Mouse (Mus musculus) c-Kit-positive CD71-positive TER-119-positive erythroid progenitor cells, embryonic 14.5 days (primary cell): ENCODE measurements around the gene Adgrl2.

Experiments
- DNase-seq: peaks from one replicate; pipeline ENCODE4 v3.0.0-alpha.2; 2013; ENCODE audit warnings: low spot score

Adgrl2 gene

DNA sequence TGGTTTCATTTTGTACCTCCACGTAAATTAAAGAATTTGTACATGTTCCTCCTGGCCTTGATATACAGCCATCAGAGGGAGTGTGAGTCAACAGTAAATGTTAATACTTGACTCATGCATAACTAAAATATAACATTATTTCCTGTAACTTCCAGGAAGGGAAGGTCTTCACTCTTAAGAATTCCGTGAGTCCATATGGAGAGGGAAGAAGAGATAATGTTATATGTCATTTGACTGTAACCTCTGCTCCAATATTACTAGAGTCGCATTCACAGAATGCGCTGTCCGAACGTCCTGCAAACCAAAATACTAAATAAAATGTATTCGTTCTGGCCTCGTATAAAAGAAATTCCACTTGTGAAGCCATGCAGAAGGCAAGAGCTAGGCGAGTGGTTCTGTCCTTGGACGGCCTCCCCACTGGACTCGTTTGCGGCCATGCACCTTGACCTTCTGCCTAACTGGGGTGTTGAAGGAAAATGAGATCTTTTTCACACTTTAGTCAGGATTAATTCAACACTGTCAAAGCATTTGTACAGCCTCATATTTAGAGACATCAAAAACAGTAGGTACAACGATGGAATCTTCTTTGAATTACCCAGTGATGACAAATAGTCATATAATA is 68.3 kb downstream of the Adgrl2 start:
- no peak for DNase-seq

- DNase-seq: no peak
Observed at GRCm38 (mm10) chr3:148920881-148921280, 69.5 kb downstream of the Adgrl2 start.

DNA sequence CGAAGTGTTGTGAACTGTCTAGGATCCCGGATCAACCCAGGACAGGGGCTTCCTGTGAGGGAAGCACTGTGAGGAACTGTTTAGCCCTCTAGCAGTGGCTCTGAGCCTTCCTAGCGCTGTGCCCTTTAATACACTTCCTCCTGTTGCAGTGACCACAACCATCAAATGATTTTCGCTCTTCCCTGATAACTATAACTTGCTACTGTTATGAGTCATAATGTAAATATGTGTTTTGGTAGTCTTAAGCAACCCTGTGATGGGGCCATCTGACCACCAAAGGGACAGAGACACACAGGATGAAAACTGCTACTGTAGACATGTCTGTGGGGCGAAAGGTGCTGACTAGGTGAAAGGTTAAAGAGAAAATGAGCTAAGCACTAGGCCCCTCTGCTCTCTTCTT is 71.9 kb downstream of the Adgrl2 start:
- DNase-seq: no peak

DNA sequence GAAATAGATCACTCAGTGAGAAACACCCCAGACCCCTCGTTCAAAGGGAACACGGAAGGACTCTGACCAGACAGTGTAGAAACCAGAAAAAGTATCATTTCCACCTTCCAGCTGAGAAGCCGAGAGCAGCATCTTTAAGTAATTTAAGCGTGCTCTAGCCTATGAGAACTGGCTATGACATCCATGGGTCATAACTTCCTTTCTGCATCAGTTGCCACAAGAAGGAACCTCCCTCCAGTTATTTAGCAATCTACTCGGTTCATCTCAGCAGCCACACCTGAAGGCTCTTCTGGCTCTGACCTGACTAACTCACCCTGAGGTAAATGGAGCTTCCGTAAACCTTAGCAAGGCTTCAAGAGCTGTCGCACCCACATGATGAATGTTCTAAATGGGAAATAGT is 72.5 kb downstream of the Adgrl2 start:
- DNase-seq: no peak

GRCm38 (mm10) chr3:148916226-148916625 is 74.1 kb downstream of the Adgrl2 start:
- no peak for DNase-seq

GRCm38 (mm10) chr3:148912944-148913684 is 77.2 kb downstream of the Adgrl2 start:
- DNase-seq: no peak

DNA sequence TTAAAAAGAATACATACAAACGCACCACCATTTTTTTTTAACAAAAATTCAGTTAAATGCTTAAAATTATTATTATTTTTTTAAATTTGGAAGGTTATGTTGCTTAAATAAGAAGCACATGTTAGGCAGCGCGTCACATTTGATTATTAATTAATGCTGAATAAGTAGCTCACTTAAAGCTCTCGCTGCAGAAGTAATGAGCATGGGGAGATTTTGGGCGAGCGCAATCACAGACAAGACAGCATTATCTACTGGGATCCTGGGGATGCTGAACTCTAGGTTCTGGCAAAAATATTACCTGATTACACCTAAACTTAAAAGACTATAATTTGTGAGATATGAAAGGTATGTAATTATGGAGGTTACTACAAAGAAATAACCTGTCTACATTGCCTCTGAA is 77.8 kb downstream of the Adgrl2 start:
- no peak for DNase-seq

- DNase-seq: no peak
Observed at GRCm38 (mm10) chr3:148907873-148908272, 82.5 kb downstream of the Adgrl2 start.

DNA sequence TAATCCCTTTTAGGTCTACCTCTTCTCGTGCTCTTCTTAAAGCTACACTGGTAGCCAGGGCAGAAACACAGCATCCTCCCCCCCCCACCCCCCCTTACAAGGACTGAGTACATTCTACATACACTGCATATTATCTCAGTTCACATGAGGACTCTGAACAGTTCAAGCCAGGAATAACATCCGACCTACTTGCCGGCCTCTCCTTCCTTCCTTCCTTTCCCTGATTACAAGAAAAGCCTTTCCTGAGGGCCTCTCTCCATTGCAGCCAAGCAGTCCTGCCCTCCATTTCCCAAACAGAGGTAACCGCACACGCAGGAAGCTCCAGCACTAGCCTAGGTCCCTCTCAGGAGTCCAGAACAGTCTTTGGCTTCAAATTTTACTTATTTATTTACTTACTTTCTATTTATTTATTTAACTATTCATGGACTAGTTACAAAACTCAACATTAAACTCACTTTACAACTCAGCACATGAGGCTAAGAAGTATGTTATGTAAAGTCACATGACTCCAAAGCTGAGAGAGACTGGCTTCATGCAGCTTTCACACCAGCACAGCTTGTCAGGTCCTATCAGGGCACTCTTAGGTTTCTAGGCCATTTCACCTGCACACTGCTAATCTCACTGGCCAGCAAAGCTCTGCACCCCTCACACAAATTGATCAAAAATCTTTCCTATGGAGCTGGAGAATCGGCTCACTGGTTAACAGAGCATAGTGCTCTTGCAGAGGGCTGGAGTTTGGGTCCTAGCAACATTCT is 83.2 kb downstream of the Adgrl2 start:
- DNase-seq: no peak

DNA sequence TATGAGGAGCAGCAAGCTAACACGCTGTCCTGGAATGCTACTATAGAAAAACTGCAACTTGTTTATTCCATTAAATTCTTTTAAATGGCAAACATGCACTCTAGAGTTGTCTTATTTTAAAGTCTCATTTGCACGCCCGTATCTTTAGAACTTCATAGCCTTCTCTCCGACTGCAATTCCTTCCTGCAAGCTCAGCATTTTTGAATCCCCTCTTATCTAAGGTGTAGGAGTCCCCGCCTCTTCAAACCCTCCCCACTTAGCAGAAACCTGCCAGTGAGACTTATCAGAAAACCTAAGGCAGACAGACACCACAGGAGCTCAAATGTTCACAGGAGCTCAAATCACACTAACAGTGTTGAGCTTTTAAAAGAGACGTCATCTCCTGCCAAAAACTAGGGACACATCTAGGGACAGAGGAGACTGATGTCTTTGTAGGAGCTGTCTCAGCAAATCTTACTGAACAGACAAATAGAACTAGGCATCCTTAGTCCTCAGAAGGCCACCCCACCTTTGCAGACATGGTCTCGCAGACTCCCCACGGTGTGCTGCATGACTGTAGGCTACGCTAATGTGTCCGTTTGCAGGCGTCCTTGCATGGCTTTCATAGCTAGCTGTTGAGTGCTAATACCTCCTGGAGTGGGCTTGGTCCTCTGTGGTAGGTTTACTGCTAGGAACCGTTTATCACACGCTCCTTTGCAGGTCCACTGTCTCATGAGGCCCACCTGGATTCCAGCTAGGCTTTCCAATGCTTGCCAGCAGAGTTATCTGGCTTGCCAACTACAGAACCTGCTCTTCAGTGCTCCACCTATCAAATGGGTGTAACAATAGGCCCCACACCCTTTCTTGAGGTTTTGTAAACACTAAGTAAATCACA is 84.2 kb downstream of the Adgrl2 start:
- no peak for DNase-seq

DNA sequence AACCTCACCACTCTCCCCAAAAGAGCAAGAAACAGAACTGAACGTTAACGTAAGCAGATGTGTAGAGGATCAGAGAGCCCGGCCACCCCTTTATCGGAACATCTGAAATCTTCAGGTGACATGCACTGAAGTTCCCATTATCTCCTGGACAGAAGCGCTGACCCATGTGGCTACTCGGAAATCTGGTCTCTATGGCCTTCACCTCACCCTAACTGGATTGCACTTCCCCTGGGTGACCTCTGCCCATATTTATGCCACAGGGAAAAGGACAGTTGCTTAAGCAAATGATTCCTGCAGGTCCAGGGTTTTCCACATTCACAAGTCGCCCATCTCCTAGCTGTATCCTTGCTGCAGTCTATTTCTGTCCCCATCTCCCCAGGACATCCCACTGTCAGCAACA is 84.9 kb downstream of the Adgrl2 start:
- DNase-seq: no peak

DNA sequence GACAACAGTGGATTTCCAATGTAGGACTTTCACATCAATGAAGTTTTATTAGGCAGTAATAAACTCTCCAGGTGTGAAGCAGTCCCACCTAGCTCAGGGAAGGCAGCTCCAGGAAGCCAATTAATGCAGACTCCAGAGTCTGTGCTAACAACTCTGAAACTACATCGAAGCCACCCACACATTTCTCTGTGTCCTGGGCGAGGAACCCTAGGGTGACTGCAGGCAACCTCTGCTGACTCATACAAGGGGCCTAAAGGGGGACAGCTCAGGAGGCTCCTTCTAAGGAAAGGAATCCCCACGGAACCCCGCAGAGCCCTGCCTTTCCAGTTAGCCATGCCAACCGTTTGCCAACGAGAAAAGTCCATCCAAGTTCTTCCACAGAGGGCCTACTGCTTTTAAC is 90.5 kb downstream of the Adgrl2 start:
- DNase-seq: no peak

DNA sequence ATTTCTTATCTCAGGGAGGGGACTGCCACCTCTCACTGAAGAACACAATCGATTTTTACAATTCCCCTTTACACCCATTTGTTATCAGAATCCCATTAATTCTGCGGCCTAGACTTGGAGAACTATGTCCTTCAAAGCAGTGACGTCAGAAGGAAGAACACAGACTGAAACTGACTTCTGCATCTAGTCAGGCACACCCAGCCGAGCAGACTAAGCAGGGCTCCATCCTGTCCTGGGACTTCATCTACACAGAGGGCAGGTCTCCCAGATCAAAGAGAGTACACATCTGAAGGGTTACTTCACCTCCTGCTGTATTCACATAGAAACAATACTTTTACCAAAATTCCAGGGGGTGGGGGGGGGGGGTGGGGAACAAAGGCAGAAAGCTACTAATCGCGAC is 90.9 kb downstream of the Adgrl2 start:
- DNase-seq: no peak

GRCm38 (mm10) chr3:148898535-148899250 is 91.7 kb downstream of the Adgrl2 start:
- DNase-seq: no peak

DNA sequence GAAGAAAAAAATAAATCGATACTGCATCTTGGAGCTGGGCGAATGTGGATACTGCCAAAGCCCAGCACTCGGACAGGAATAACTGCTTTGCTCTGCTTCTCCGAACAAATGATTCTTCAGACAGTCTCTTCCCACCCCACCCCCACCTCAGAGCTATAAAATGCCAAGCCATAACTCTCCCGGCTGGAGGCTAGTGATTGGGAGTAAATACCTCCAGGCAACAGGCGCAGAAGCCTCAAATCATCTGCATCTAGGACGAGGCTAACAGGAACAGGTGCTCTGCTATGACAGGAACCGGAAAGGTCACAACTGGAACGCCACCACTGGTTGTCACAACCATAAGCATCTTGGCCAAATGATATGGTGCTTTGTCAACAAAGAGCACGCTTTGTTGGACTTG is 94.1 kb downstream of the Adgrl2 start:
- no peak for DNase-seq

- no peak for DNase-seq
Observed at GRCm38 (mm10) chr3:148895396-148896109, 94.8 kb downstream of the Adgrl2 start.

DNA sequence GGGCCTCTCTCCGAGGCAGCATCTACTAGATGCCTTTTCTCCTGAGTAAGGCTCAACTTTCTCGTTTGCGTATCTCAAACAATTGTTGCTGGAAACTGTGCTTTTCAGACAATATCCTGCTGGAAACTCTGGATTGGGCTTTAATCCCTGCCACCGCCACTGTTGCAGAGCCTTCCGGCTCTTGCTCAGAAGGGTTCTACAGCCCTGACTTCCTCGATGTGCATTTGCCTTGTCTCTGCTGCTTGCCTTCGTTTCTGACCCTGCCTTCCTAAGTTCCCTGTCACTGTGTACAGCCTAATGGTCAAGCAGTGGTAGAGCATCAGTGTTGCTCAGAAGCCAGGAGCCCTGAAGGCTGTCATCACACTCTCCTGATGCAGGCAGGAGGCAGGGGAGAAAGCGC is 95.5 kb downstream of the Adgrl2 start:
- no peak for DNase-seq

- no peak for DNase-seq
Observed at GRCm38 (mm10) chr3:148887902-148888301, 102.5 kb downstream of the Adgrl2 start.

GRCm38 (mm10) chr3:148886956-148887355 is 103.4 kb downstream of the Adgrl2 start:
- DNase-seq: no peak

GRCm38 (mm10) chr3:148885980-148886668 is 104.2 kb downstream of the Adgrl2 start:
- no peak for DNase-seq
